Mouse (Mus musculus) heart, adult 2 months (tissue): ENCODE measurements at regions not wholly inside any gene's neighbourhood (a gene's known extent, or its start where the extent isn't known, plus 50 kb on each side); places are given as distances from the start of the nearest gene placed in this dataset.

ENCODE experiments used
- CTCF ChIP-seq: fragments of 200-600 bp; IDR thresholded peaks from 2 replicates; pipeline ENCODE4 v1.8.1; 2022; ENCODE audit warnings: antibody characterized with exemption, mild to moderate bottlenecking, moderate library complexity
- EP300 ChIP-seq: fragments of 200-500 bp; IDR thresholded peaks from 2 replicates; pipeline ENCODE4 v1.6.1; 2011; ENCODE audit warnings: low read depth, low read length, control low read depth; ENCODE audit not compliant: insufficient read depth
- POLR2A ChIP-seq: fragments of 200-500 bp; IDR thresholded peaks from 2 replicates; pipeline ENCODE4 v1.6.1; 2011; ENCODE audit warnings: mild to moderate bottlenecking, low read depth, low read length, control low read depth; ENCODE audit not compliant: insufficient read depth

- TF ChIP-seq EP300: no peak
- no peak for TF ChIP-seq CTCF
- TF ChIP-seq POLR2A: no peak
Observed at GRCm38 (mm10) chr7:66513411-66513810, 86.1 kb upstream of the Aldh1a3 start.
